Mouse (Mus musculus): ENCODE measurements around the gene Olfr1278.
"Not testable (repeated sequence)": the region's sequence is repeated elsewhere in the genome, so short reads cannot be mapped to it uniquely, and the experiment has no call there.

DNA sequence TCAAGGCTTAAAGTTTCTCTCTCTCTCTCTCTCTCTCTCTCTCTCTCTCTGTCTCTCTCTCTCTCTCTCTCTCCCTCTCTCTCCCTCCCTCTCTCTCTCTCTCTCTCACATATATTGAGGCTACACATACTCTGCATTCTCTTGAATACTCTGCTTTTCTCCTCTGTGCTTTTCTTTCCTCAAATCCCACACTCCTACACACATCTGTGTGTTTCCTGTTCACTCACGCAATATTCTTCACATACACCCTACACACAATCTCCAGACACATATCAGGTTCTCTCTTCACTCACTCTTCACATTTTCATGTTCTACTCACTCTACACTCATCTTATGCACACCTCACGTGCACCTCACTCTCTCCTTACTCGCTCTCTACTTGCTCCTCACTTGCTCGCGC lies 43.8 kb downstream of the Olfr1278 start:
- TF ChIP-seq CTCF, POLR2A (IDR thresholded peaks at IDR 0.05; ENCODE audit: insufficient read depth, low read depth, low read length): not testable (repeated sequence)

Data from olfactory bulb, adult 2 months (tissue).